Mouse (Mus musculus) midbrain, embryonic 11.5 days (tissue): ENCODE results near the gene Exoc6b. TPM values are rescaled to one million over a fixed set of nuclear protein-coding genes. Genes with fewer than 3 reads are reported as not detected.

Experiments
- ATAC-seq: fragments of 200-750 bp; cut with Nextera tagmentation; 2 replicates; pipeline ENCODE4 v1.8.0; 2017; ENCODE audit warnings: moderate TSS enrichment, moderate library complexity; ENCODE audit not compliant: low FRiP score
- DNase-seq: peaks from one replicate; pipeline ENCODE4 v3.0.0; 2015; ENCODE audit warnings: low spot score; ENCODE audit errors: missing footprints
- H3K27ac ChIP-seq: fragments of 300-500 bp; sonication (generic); 2 replicates; pipeline ENCODE4 v1.5.1; 2014; ENCODE audit warnings: low read depth, low read length
- H3K27me3 ChIP-seq: fragments of 300-500 bp; sonication (generic); 2 replicates; pipeline ENCODE4 v1.6.1; 2014; ENCODE audit warnings: mild to moderate bottlenecking, low read length, moderate library complexity, mixed read lengths; ENCODE audit not compliant: control insufficient read depth, insufficient read depth
- H3K36me3 ChIP-seq: fragments of 300-500 bp; sonication (generic); 2 replicates; pipeline ENCODE4 v1.6.1; 2014; ENCODE audit warnings: mild to moderate bottlenecking, low read length, moderate library complexity, mixed read lengths; ENCODE audit not compliant: control insufficient read depth, insufficient read depth
- H3K4me1 ChIP-seq: fragments of 300-500 bp; sonication (generic); 2 replicates; pipeline ENCODE4 v1.6.1; 2014; ENCODE audit warnings: low read length; ENCODE audit not compliant: control insufficient read depth, insufficient read depth
- H3K4me2 ChIP-seq: fragments of 300-500 bp; sonication (generic); 2 replicates; pipeline ENCODE4 v1.6.1; 2014; ENCODE audit warnings: mild to moderate bottlenecking, moderate library complexity
- H3K4me3 ChIP-seq: fragments of 300-500 bp; sonication (generic); 2 replicates; pipeline ENCODE4 v1.5.1; 2014; ENCODE audit warnings: low read depth, low read length
- H3K9ac ChIP-seq: fragments of 300-500 bp; sonication (generic); 2 replicates; pipeline ENCODE4 v1.6.1; 2014; ENCODE audit warnings: low read length
- H3K9me3 ChIP-seq: fragments of 300-500 bp; sonication (generic); 2 replicates; pipeline ENCODE4 v1.6.1; 2016; ENCODE audit warnings: low read length; ENCODE audit not compliant: control insufficient read depth
- WGBS: fragments of 180-500 bp; shearing (Covaris S2); extraction: QIAGEN DNeasy Blood & Tissue Kit; methylation state at CpG from one replicate; pipeline ENCODE4 v1.1.7; 2014; 5-methylcytosine and 5-hydroxymethylcytosine counted together
- polyA plus RNA-seq: library from polyadenylated mRNA; unstranded; fragments of >200 nt; fragmentation: Nextera tagmentation; extraction: Ambion mirVana; gene quantifications from 2 replicates; pipeline ENCODE4 v1.2.1, GENCODE M21; 2014

The Exoc6b gene
- polyA plus RNA-seq, 1 experiment from 2014 or later = 32.0 TPM

- Histone ChIP-seq H3K27me3 (no peaks in the 10 kb centered on the region), H3K4me2 (no peak overlapping the region), H3K27ac (no peak overlapping the region), H3K4me3 (no peak overlapping the region), H3K9ac (no peak overlapping the region), H3K4me1 (no peaks in the 10 kb centered on the region), H3K36me3 (no peaks in the 10 kb centered on the region), H3K9me3 (no peaks in the 10 kb centered on the region)
- WGBS = 88% methylated on average over 2 of the region's 2 CpGs
- ATAC-seq (no peak), DNase-seq (no peak)
These were observed 285.3 kb downstream of the Exoc6b start for GRCm38 (mm10) chr6:84783994-84784393.

- ATAC-seq = no peak
These were observed 289.3 kb downstream of the Exoc6b start for GRCm38 (mm10) chr6:84779987-84780386.

GRCm38 (mm10) chr6:84778970-84779369 lies 290.3 kb downstream of the Exoc6b start:
- ATAC-seq (no peak), DNase-seq (no peak)
- 80% methylated on average over 5 of the region's 5 CpGs for whole genome bisulfite sequencing
- H3K27me3 ChIP-seq = no peaks in the 10 kb centered on the region
- H3K9me3 ChIP-seq = no peaks in the 10 kb centered on the region
- H3K27ac ChIP-seq = no peak overlapping the region
- no peak overlapping the region for H3K4me2 ChIP-seq
- H3K9ac ChIP-seq = no peak overlapping the region
- peaks cover 4% of the 10 kb centered on the region; the same call in 1 of the 2 replicates for H3K4me1 ChIP-seq
- no peaks in the 10 kb centered on the region for H3K36me3 ChIP-seq
- H3K4me3 ChIP-seq = no peak overlapping the region

More at GRCm38 (mm10) chr6:84779987-84780386, 289.3 kb downstream of the Exoc6b start:
- no peak for DNase-seq
- 81% methylated on average over 5 of the region's 5 CpGs for WGBS
- Histone ChIP-seq H3K4me3 (no peak overlapping the region), H3K27me3 (no peaks in the 10 kb centered on the region), H3K4me1 (peaks cover 4% of the 10 kb centered on the region; the same call in 1 of the 2 replicates), H3K9ac (no peak overlapping the region), H3K36me3 (no peaks in the 10 kb centered on the region), H3K4me2 (no peak overlapping the region), H3K9me3 (no peaks in the 10 kb centered on the region), H3K27ac (no peak overlapping the region)

GRCm38 (mm10) chr6:84775908-84776307 lies 293.4 kb downstream of the Exoc6b start:
- Histone ChIP-seq H3K27me3 (no peaks in the 10 kb centered on the region), H3K4me3 (no peak overlapping the region), H3K27ac (no peak overlapping the region), H3K36me3 (no peaks in the 10 kb centered on the region), H3K4me2 (no peak overlapping the region), H3K9me3 (no peaks in the 10 kb centered on the region), H3K9ac (no peak overlapping the region), H3K4me1 (peaks cover 4% of the 10 kb centered on the region; the same call in 1 of the 2 replicates)
- no peak for DNase-seq
- ATAC-seq = no peak
- 48% methylated on average over 1 of the region's 1 CpGs for WGBS

- WGBS = 29% methylated on average over 3 of the region's 3 CpGs
- H3K4me2 ChIP-seq = no peak overlapping the region
- H3K27me3 ChIP-seq = no peaks in the 10 kb centered on the region
- H3K9me3 ChIP-seq = no peaks in the 10 kb centered on the region
- no peak overlapping the region for H3K27ac ChIP-seq
- ATAC-seq (no peak), DNase-seq (no peak)
- H3K36me3 ChIP-seq = no peaks in the 10 kb centered on the region
- H3K4me3 ChIP-seq = no peak overlapping the region
- no peaks in the 10 kb centered on the region; the same call in 1 of the 2 replicates for H3K4me1 ChIP-seq
- no peak overlapping the region for H3K9ac ChIP-seq
These were observed 314.0 kb downstream of the Exoc6b start for GRCm38 (mm10) chr6:84755266-84755665.

GRCm38 (mm10) chr6:84752806-84753420 lies 316.4 kb downstream of the Exoc6b start:
- Histone ChIP-seq H3K9me3 (no peaks in the 10 kb centered on the region), H3K4me2 (no peak overlapping the region), H3K27me3 (no peaks in the 10 kb centered on the region), H3K9ac (no peak overlapping the region), H3K36me3 (no peaks in the 10 kb centered on the region), H3K4me1 (no peaks in the 10 kb centered on the region; the same call in 1 of the 2 replicates), H3K27ac (no peak overlapping the region), H3K4me3 (no peak overlapping the region)
- DNase-seq (no peak), ATAC-seq (no peak)

- ATAC-seq (no peak), DNase-seq (no peak)
- no peaks in the 10 kb centered on the region for H3K9me3 ChIP-seq
- H3K4me3 ChIP-seq = no peak overlapping the region
- H3K36me3 ChIP-seq = no peaks in the 10 kb centered on the region
- H3K9ac ChIP-seq = no peak overlapping the region
- WGBS = 86% methylated on average over 2 of the region's 2 CpGs
- H3K4me2 ChIP-seq = no peak overlapping the region
- H3K27me3 ChIP-seq = no peaks in the 10 kb centered on the region
- H3K4me1 ChIP-seq = peaks cover 8% of the 10 kb centered on the region; the same call in 1 of the 2 replicates
- H3K27ac ChIP-seq = no peak overlapping the region
These were observed 317.9 kb downstream of the Exoc6b start for GRCm38 (mm10) chr6:84751409-84751808.

- no peak overlapping the region for H3K9ac ChIP-seq
- peaks cover 11% of the 10 kb centered on the region; the same call in 1 of the 2 replicates for H3K4me1 ChIP-seq
- H3K36me3 ChIP-seq = no peaks in the 10 kb centered on the region
- H3K9me3 ChIP-seq = no peaks in the 10 kb centered on the region
- no peak overlapping the region; the same call in 1 of the 2 replicates for H3K27ac ChIP-seq
- H3K4me3 ChIP-seq = no peak overlapping the region
- DNase-seq (peak; percentile 91), ATAC-seq (peak; percentile 82)
- H3K27me3 ChIP-seq = no peaks in the 10 kb centered on the region
- WGBS = 39% methylated on average over 10 of the region's 10 CpGs
- H3K4me2 ChIP-seq = no peak overlapping the region
These were observed 322.4 kb downstream of the Exoc6b start for GRCm38 (mm10) chr6:84746847-84747395.

- Histone ChIP-seq H3K4me3 (no peak overlapping the region), H3K9me3 (no peaks in the 10 kb centered on the region), H3K4me2 (no peak overlapping the region), H3K9ac (no peak overlapping the region), H3K36me3 (no peaks in the 10 kb centered on the region), H3K4me1 (peaks cover 11% of the 10 kb centered on the region; the same call in 1 of the 2 replicates), H3K27ac (peak overlapping the region; percentile 2; the same call in 1 of the 2 replicates), H3K27me3 (no peaks in the 10 kb centered on the region)
- ATAC-seq (peak; percentile 81), DNase-seq (no peak)
- WGBS = 52% methylated on average over 5 of the region's 5 CpGs
These were observed 323.0 kb downstream of the Exoc6b start for GRCm38 (mm10) chr6:84746193-84746846.
